Mouse (Mus musculus) C2C12 (cell line): ENCODE data around the gene Cox6b2.

Source experiments
- CEBPB ChIP-seq: IDR thresholded peaks from one replicate; pipeline ENCODE4 v1.6.1; 2011; ENCODE audit warnings: low read depth, mild to moderate bottlenecking, control low read depth, moderate library complexity
- CTCF ChIP-seq: IDR thresholded peaks from one replicate; pipeline ENCODE4 v1.5.1; 2011; ENCODE audit not compliant: control insufficient read depth, insufficient read depth, insufficient read length
- FOSL1 ChIP-seq: IDR thresholded peaks from one replicate; pipeline ENCODE4 v1.8.0; 2011; ENCODE audit warnings: mild to moderate bottlenecking, low read length; ENCODE audit not compliant: poor library complexity, insufficient read depth, severe bottlenecking
- MAX ChIP-seq: IDR thresholded peaks from one replicate; pipeline ENCODE4 v1.6.1; 2011; ENCODE audit warnings: mild to moderate bottlenecking, control low read depth
- MYOD1 ChIP-seq: IDR thresholded peaks from one replicate; pipeline ENCODE4 v1.6.1; 2011; ENCODE audit warnings: low read depth; ENCODE audit not compliant: control insufficient read depth, insufficient read length
- MYOG ChIP-seq: IDR thresholded peaks from one replicate; pipeline ENCODE4 v1.6.1; 2011; ENCODE audit not compliant: control insufficient read depth, insufficient read length; ENCODE audit errors: extremely low read depth
- USF1 ChIP-seq: IDR thresholded peaks from one replicate; pipeline ENCODE4 v1.6.1; 2011; ENCODE audit warnings: low read depth, mild to moderate bottlenecking, control low read depth, moderate library complexity

DNA sequence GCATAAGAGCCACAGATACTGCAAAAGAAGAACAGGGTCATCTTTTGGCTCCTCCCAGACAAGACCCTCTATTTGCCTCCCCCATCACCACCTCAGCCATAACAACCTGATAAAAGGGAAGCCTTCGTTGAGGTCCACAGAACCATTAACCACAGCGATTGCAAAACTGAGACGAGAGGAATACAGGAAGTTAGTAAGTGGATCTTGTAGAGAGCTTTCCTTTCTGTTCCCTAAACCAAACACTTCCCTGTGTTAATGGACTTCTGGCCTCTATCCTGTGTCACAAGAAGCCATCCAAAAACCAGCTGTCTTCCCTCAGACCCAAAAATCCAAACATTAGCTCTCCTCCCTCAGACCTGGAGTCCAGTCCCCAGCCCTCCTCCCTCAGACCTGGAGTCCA is 28.5 kb downstream of the Cox6b2 start:
- no peak for TF ChIP-seq CTCF
- TF ChIP-seq MYOD1: no peak
- TF ChIP-seq USF1: no peak
- no peak for TF ChIP-seq CEBPB
- TF ChIP-seq MAX: no peak
- TF ChIP-seq MYOG: no peak
- no peak for TF ChIP-seq FOSL1
